In the genomic region with DNA sequence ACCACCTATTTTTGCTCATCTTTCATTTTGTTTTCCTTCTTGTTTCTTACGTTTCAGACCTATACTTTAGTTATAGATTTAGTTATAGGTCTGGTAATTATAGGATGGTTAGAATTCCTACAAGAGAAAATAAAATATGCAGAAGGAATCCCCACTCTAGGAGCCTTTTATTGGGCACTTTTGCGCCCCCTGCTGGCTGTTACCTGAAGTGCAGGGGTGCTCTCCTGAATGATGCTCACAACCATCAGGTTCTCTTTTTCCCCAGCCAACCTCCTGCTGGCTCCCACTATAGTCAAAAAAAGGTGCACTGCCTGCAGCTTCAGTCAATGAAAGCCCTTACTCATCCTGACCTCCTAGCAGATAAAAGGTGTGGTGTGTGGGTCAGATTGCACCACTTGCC, we compare ENCODE assay signal across 7 mouse cellular contexts. TPM values are rescaled to one million over a fixed set of nuclear protein-coding genes. Genes with fewer than 3 reads are reported as not detected.
A peak's percentile ranks its signal among the peaks of the same experiment; 100 is the strongest.
DNase-seq lines count a peak whose midpoint lies in the region; ATAC-seq and TF ChIP-seq lines count a peak whose summit lies in the region.

No protein-coding gene starts in this region.

- H3K4me2 ChIP-seq in CH12.LX (ENCODE audit: insufficient read depth, low read depth, poor library complexity, severe bottlenecking) = no peak overlapping the region
- H3K4me2 ChIP-seq in limb, embryonic 11.5 days (ENCODE audit: low read depth, severe bottlenecking) = no peak overlapping the region

- in situ Hi-C loops in CH12.LX (cut with MboI; ENCODE audit: low pct_ligation_motif_present, low pct_unique_long_range_greater_than_20kb, low sequenced_read_pairs) = no loop called here

- ATAC-seq in limb, embryonic 11.5 days (ENCODE audit: insufficient number of reproducible peaks, low FRiP score, low TSS enrichment, low read depth) = no peak

- no peak overlapping the region for H3K9ac ChIP-seq in CH12.LX (ENCODE audit: insufficient read depth, low read depth)
- no peak overlapping the region for H3K9ac ChIP-seq in limb, embryonic 11.5 days (ENCODE audit: low read length)

- no peak for TF ChIP-seq POLR2A in kidney, adult 2 months (IDR thresholded peaks at IDR 0.05; ENCODE audit: low read depth, low read length)
- no peak for TF ChIP-seq POLR2A in CH12.LX (IDR thresholded peaks at IDR 0.05; ENCODE audit: low read depth, low read length)

- H3K4me1 ChIP-seq in kidney, adult 2 months (ENCODE audit: control insufficient read depth, insufficient read depth, low read length) = no peaks in the 10 kb centered on the region
- H3K4me1 ChIP-seq in CH12.LX (ENCODE audit: control insufficient read depth in 1 of 2, insufficient read depth in 2 of 2) = no peaks in the 10 kb centered on the region
- H3K4me1 ChIP-seq in limb, embryonic 11.5 days (ENCODE audit: control insufficient read depth, insufficient read depth, low read length) = no peaks in the 10 kb centered on the region

- no peaks in the 10 kb centered on the region for H3K36me3 ChIP-seq in kidney, adult 2 months (ENCODE audit: control insufficient read depth, insufficient read depth, low read length)
- peaks cover 0 to 15% of the 10 kb centered on the region in 2 experiments for H3K36me3 ChIP-seq in CH12.LX (replicated peaks in 1 of 2; ENCODE audit: control insufficient read depth in 1 of 2, insufficient read depth in 1 of 2, low read length in 1 of 2)
- peaks cover 8% of the 10 kb centered on the region; the same call in 1 of the 2 replicates for H3K36me3 ChIP-seq in limb, embryonic 11.5 days (ENCODE audit: control insufficient read depth, insufficient read depth, low read length)

- intact Hi-C loops in gastrocnemius, postnatal 14 days (cut with DNase I; ENCODE audit: low total_unique reads) = loop anchor here (10.0 kb wide), 1 partner anchor 140 kb away; a partner anchor contains a TSS

- peaks cover 5% of the 10 kb centered on the region for H3K9me3 ChIP-seq in CH12.LX (replicated peaks; ENCODE audit: low read length)
- H3K9me3 ChIP-seq in limb, embryonic 11.5 days (ENCODE audit: control insufficient read depth, low read length) = no peaks in the 10 kb centered on the region

- 62% methylated on average over 2 of the region's 2 CpGs for WGBS in kidney, adult 2 months
- WGBS in limb, embryonic 11.5 days = 55% methylated on average over 2 of the region's 2 CpGs

- peak; percentile 66 for TF ChIP-seq CTCF in kidney, adult 2 months (conservative IDR thresholded peaks at IDR 0.05; ENCODE audit: insufficient read depth, insufficient read length, low read depth, low read length)
- peak; percentile 20 to 40; a peak in 2 of 4 replicates for TF ChIP-seq CTCF in CH12.LX (conservative IDR thresholded peaks at IDR 0.05 in 1 of 2, IDR thresholded peaks at IDR 0.05 in 1 of 2; ENCODE audit: low read depth in 2 of 2, low read length in 2 of 2)

- H3K27ac ChIP-seq in kidney, adult 2 months (ENCODE audit: insufficient read depth, low read depth, low read length) = no peak overlapping the region
- no peak overlapping the region for H3K27ac ChIP-seq in CH12.LX (ENCODE audit: insufficient read depth, low read depth)
- no peak overlapping the region for H3K27ac ChIP-seq in limb, embryonic 11.5 days (replicated peaks; ENCODE audit: low read depth, low read length)

- dilution Hi-C loops in CH12.LX (cut with MboI; ENCODE audit: extremely low pct_ligation_motif_present, extremely low pct_unique_long_range_greater_than_20kb, low sequenced_read_pairs) = no loop called here

- no peaks in the 10 kb centered on the region for H3K27me3 ChIP-seq in kidney, adult 2 months (replicated peaks; ENCODE audit: control insufficient read depth, insufficient read depth, low read length)
- no peaks in the 10 kb centered on the region for H3K27me3 ChIP-seq in CH12.LX (replicated peaks)
- no peaks in the 10 kb centered on the region for H3K27me3 ChIP-seq in limb, embryonic 11.5 days (ENCODE audit: control insufficient read depth, insufficient read depth, low read length)

- no peak for TF ChIP-seq EP300 in CH12.LX (IDR thresholded peaks at IDR 0.05; ENCODE audit: low read length)

- no peak for DNase-seq in kidney, adult 2 months
- no peak for DNase-seq in kidney, postnatal 14 days
- DNase-seq in CH12.LX (ENCODE audit: extremely low read depth) (no peak), adipocyte (ENCODE audit: low spot score) (peak; percentile 57)
- DNase-seq in limb, embryonic 11.5 days (ENCODE audit: low spot score) = peak; percentile 69
- DNase-seq in urinary bladder, postnatal 25 days (ENCODE audit: low spot score) = no peak
- DNase-seq in gastrocnemius, postnatal 14 days = no peak

- no peaks in the 10 kb centered on the region for H3K79me2 ChIP-seq in CH12.LX (replicated peaks; ENCODE audit: control insufficient read depth, extremely low read depth, insufficient read depth, poor library complexity, severe bottlenecking)

- TF ChIP-seq RAD21 in CH12.LX (IDR thresholded peaks at IDR 0.05; ENCODE audit: low read depth, low read length) = no peak; the same call in 1 of the 2 replicates

- no peak overlapping the region for H3K4me3 ChIP-seq in kidney, adult 2 months (ENCODE audit: insufficient read depth, low read depth, low read length)
- no peak overlapping the region for H3K4me3 ChIP-seq in CH12.LX (replicated peaks in 1 of 3; ENCODE audit: low read depth in 2 of 3, low read length in 2 of 3, poor library complexity in 1 of 3)
- no peak overlapping the region for H3K4me3 ChIP-seq in limb, embryonic 11.5 days (ENCODE audit: low read depth, low read length)

TF ChIP-seq in CH12.LX, 34 proteins besides CTCF, POLR2A, EP300 and RAD21:
- no peak for TF ChIP-seq USF2 (conservative IDR thresholded peaks at IDR 0.05; ENCODE audit: low read depth, low read length)
- no peak for TF ChIP-seq E2F4 (IDR thresholded peaks at IDR 0.05; ENCODE audit: insufficient replicate concordance, low read depth, low read length)
- TF ChIP-seq NELFE (IDR thresholded peaks at IDR 0.05; ENCODE audit: low read depth, low read length) = no peak
- no peak for TF ChIP-seq NRF1 (IDR thresholded peaks at IDR 0.05; ENCODE audit: low read depth, low read length)
- TF ChIP-seq CHD1 (IDR thresholded peaks at IDR 0.05; ENCODE audit: low read depth, low read length) = no peak
- TF ChIP-seq CHD2 (IDR thresholded peaks at IDR 0.05; ENCODE audit: low read length) = no peak
- TF ChIP-seq MYC (IDR thresholded peaks at IDR 0.05; ENCODE audit: low read depth, low read length) = no peak
- no peak for TF ChIP-seq PAX5 (IDR thresholded peaks at IDR 0.05; ENCODE audit: low read length)
- TF ChIP-seq BHLHE40 (IDR thresholded peaks at IDR 0.05; ENCODE audit: low read depth, low read length) = no peak
- TF ChIP-seq GABPA (IDR thresholded peaks at IDR 0.05; ENCODE audit: insufficient replicate concordance, low read depth, low read length) = no peak
- TF ChIP-seq MXI1 (IDR thresholded peaks at IDR 0.05; ENCODE audit: low read depth, low read length) = no peak
- no peak for TF ChIP-seq UBTF (IDR thresholded peaks at IDR 0.05; ENCODE audit: low read depth, low read length)

RNA-seq across cellular contexts. Expression of a gene that starts 15.8 kb away (rescaled TPM):
- 16.7 and 17.3 TPM in 2 replicates for polyA plus RNA-seq in kidney, adult 2 months (2012; rRNA removed)
- total RNA-seq in CH12.LX (2012; rRNA removed) (68.0 and 86.7 TPM in 2 replicates), CH12.LX (2014; rRNA removed) (70.5 and 70.9 TPM in 2 replicates)
- 74.2 and 83.1 TPM in 2 replicates for polyA plus RNA-seq in CH12.LX (2012; ENCODE audit: insufficient read length, low read depth)
- polyA plus RNA-seq in limb, embryonic 11.5 days (2014; fragmentation: Nextera tagmentation; extraction: Ambion mirVana) = 23.0 and 30.2 TPM in 2 replicates
- 10 to 100 TPM in 1 of 2 experiments, 1 to 10 TPM in 1; 9.0 to 10.0 TPM for total RNA-seq in gastrocnemius, postnatal 14 days (2021)

RNA-seq across cellular contexts. Expression of a gene that starts 19.2 kb away (rescaled TPM):
- polyA plus RNA-seq in kidney, adult 2 months (2012; rRNA removed) = 6.3 and 6.6 TPM in 2 replicates
- total RNA-seq in CH12.LX (2012; rRNA removed) (1.6 and 1.8 TPM in 2 replicates), CH12.LX (2014; rRNA removed) (2.7 and 3.1 TPM in 2 replicates)
- polyA plus RNA-seq in CH12.LX (2012; ENCODE audit: insufficient read length, low read depth) = 2.9 and 4.0 TPM in 2 replicates
- polyA plus RNA-seq in limb, embryonic 11.5 days (2014; fragmentation: Nextera tagmentation; extraction: Ambion mirVana) = 16.8 and 17.1 TPM in 2 replicates
- total RNA-seq in gastrocnemius, postnatal 14 days (2021) = 1 to 10 TPM; 5.6 to 7.3 TPM

RNA-seq across cellular contexts. Expression of a gene that starts 37.0 kb away (rescaled TPM):
- 0.03 and 0.08 TPM in 2 replicates for polyA plus RNA-seq in kidney, adult 2 months (2012; rRNA removed)
- total RNA-seq in CH12.LX (2012; rRNA removed) (not detected in 2 replicates), CH12.LX (2014; rRNA removed) (not detected in 2 replicates)
- 0.06 TPM in 1 of 2 replicates, not detected in the other for polyA plus RNA-seq in CH12.LX (2012; ENCODE audit: insufficient read length, low read depth)
- polyA plus RNA-seq in limb, embryonic 11.5 days (2014; fragmentation: Nextera tagmentation; extraction: Ambion mirVana) = 0.17 TPM in 1 of 2 replicates, not detected in the other
- total RNA-seq in gastrocnemius, postnatal 14 days (2021) = under 1 TPM in 1 of 2 experiments, not detected in 1; 0.04 TPM

RNA-seq across cellular contexts. Expression of a gene that starts 44.5 kb away (rescaled TPM):
- polyA plus RNA-seq in kidney, adult 2 months (2012; rRNA removed) = 43.1 and 46.8 TPM in 2 replicates
- total RNA-seq in CH12.LX (2012; rRNA removed) (14.3 and 24.1 TPM in 2 replicates), CH12.LX (2014; rRNA removed) (20.5 and 23.4 TPM in 2 replicates)
- polyA plus RNA-seq in CH12.LX (2012; ENCODE audit: insufficient read length, low read depth) = 17.8 and 20.8 TPM in 2 replicates
- polyA plus RNA-seq in limb, embryonic 11.5 days (2014; fragmentation: Nextera tagmentation; extraction: Ambion mirVana) = 29.5 and 30.9 TPM in 2 replicates
- total RNA-seq in gastrocnemius, postnatal 14 days (2021) = 1 to 10 TPM; 7.9 to 9.1 TPM

Comparison
In these comparisons a context has a peak if more than half of its experiments do, and no peak if none do; other contexts are left out.
1. DNase-seq: peak in adipocyte (single experiment) and limb, embryonic 11.5 days (single experiment); none in kidney, adult 2 months (single experiment), kidney, postnatal 14 days (single experiment), CH12.LX (single experiment), urinary bladder, postnatal 25 days (single experiment) and gastrocnemius, postnatal 14 days (single experiment).